Mouse (Mus musculus): ENCODE measurements around the gene Gm21915.

GRCm38 (mm10) chr9:40717875-40718185 is 47.4 kb downstream of the Gm21915 start:
- TF ChIP-seq CTCF (conservative IDR thresholded peaks at IDR 0.05; ENCODE audit: insufficient read depth, insufficient read length, low read depth, low read length) (no peak), POLR2A (IDR thresholded peaks at IDR 0.05; ENCODE audit: low read depth, low read length) (no peak)

All from kidney, adult 2 months (tissue).